Mouse (Mus musculus) left cerebral cortex, adult 2 months (tissue): ENCODE measurements at regions not wholly inside any gene's neighbourhood (a gene's known extent, or its start where the extent isn't known, plus 50 kb on each side); places are given as distances from the start of the nearest gene placed in this dataset.

ENCODE experiments used
- DNase-seq, 2 experiments: peaks; one replicate each; pipeline ENCODE4 v3.0.0; 2021 to 2022; ENCODE audit warnings: low spot score in 2 of 2, mixed read lengths in 1 of 2; ENCODE audit errors: extremely low spot score in 1 of 2
- H3K27ac ChIP-seq: fragments of 200-600 bp; 2 replicates; pipeline ENCODE4 v1.8.1; 2022
- H3K4me3 ChIP-seq: fragments of 200-600 bp; 2 replicates; pipeline ENCODE4 v1.8.1; 2022
- CTCF ChIP-seq: fragments of 200-600 bp; IDR thresholded peaks from 2 replicates; pipeline ENCODE4 v1.8.1; 2022; ENCODE audit warnings: antibody characterized with exemption, mild to moderate bottlenecking, moderate library complexity
- intact Hi-C: fragments of 180-260 bp; cut with DNase I; formaldehyde crosslinking; loops from one replicate; pipeline ENCODE4 v1.15.1; 2025

GRCm38 (mm10) chr15:50360033-50360988 is 3524.4 kb upstream of the Gm7489 start:
- TF ChIP-seq CTCF, result no peak
- Histone ChIP-seq H3K27ac (no peak overlapping the region), H3K4me3 (no peak overlapping the region)

GRCm38 (mm10) chr15:50361334-50361733 is 3523.4 kb upstream of the Gm7489 start:
- no peak for DNase-seq
- no peak overlapping the region for H3K27ac ChIP-seq
- H3K4me3 ChIP-seq, result no peak overlapping the region
- intact Hi-C loops, result no loop called here
- TF ChIP-seq CTCF, result no peak

More at GRCm38 (mm10) chr15:50360033-50360988, 3524.4 kb upstream of the Gm7489 start:
- intact Hi-C loops, result no loop called here
- no peak for DNase-seq

GRCm38 (mm10) chr15:50361751-50362507 is 3522.8 kb upstream of the Gm7489 start:
- intact Hi-C loops, result no loop called here
- TF ChIP-seq CTCF, result no peak
- Histone ChIP-seq H3K4me3 (no peak overlapping the region), H3K27ac (no peak overlapping the region)
- no peak for DNase-seq

- no peak for DNase-seq
- Histone ChIP-seq H3K27ac (no peak overlapping the region), H3K4me3 (no peak overlapping the region)
- TF ChIP-seq CTCF, result no peak
- intact Hi-C loops, result no loop called here
These were observed 3484.5 kb upstream of the Gm7489 start for GRCm38 (mm10) chr15:50400006-50400781.

- Histone ChIP-seq H3K4me3 (no peak overlapping the region), H3K27ac (no peak overlapping the region)
- intact Hi-C loops, result no loop called here
- no peak for DNase-seq
- no peak for TF ChIP-seq CTCF
These were observed 3483.3 kb upstream of the Gm7489 start for GRCm38 (mm10) chr15:50401386-50401785.

- DNase-seq, result no peak
- intact Hi-C loops, result no loop called here
- TF ChIP-seq CTCF, result no peak
- Histone ChIP-seq H3K27ac (no peak overlapping the region), H3K4me3 (no peak overlapping the region)
These were observed 3482.2 kb upstream of the Gm7489 start for GRCm38 (mm10) chr15:50402551-50402950.

GRCm38 (mm10) chr15:50403883-50404282 is 3480.8 kb upstream of the Gm7489 start:
- Histone ChIP-seq H3K27ac (no peak overlapping the region), H3K4me3 (no peak overlapping the region)
- no peak for TF ChIP-seq CTCF
- no peak for DNase-seq
- intact Hi-C loops, result no loop called here

GRCm38 (mm10) chr15:50408985-50409384 is 3475.7 kb upstream of the Gm7489 start:
- no peak overlapping the region for H3K27ac ChIP-seq
- no peak for DNase-seq
- H3K4me3 ChIP-seq, result no peak overlapping the region
- intact Hi-C loops, result no loop called here
- TF ChIP-seq CTCF, result no peak

- DNase-seq, result no peak
- no peak for TF ChIP-seq CTCF
- Histone ChIP-seq H3K4me3 (no peak overlapping the region), H3K27ac (no peak overlapping the region)
- intact Hi-C loops, result no loop called here
These were observed 3467.1 kb upstream of the Gm7489 start for GRCm38 (mm10) chr15:50417641-50418040.

- no peak overlapping the region for H3K27ac ChIP-seq
- TF ChIP-seq CTCF, result no peak
- H3K4me3 ChIP-seq, result no peak overlapping the region
- intact Hi-C loops, result no loop called here
- no peak for DNase-seq
These were observed 3461.5 kb upstream of the Gm7489 start for GRCm38 (mm10) chr15:50423082-50423665.

GRCm38 (mm10) chr15:50449604-50450003 is 3435.1 kb upstream of the Gm7489 start:
- intact Hi-C loops, result no loop called here
- no peak for DNase-seq

More at GRCm38 (mm10) chr15:50449604-50450003, 3435.1 kb upstream of the Gm7489 start:
- no peak for TF ChIP-seq CTCF
- H3K27ac ChIP-seq, result no peak overlapping the region
- H3K4me3 ChIP-seq, result no peak overlapping the region
